Mouse (Mus musculus): ENCODE data around the gene Slc1a2. TPM values are rescaled to one million over a fixed set of nuclear protein-coding genes. Genes with fewer than 3 reads are reported as not detected.

Gene Slc1a2
- total and polyA plus RNA-seq, 2 experiments, result 89.4 to 167 TPM

GRCm38 (mm10) chr2:102745259-102745906 is 86.9 kb downstream of the Slc1a2 start:
- Histone ChIP-seq H3K27ac (replicated peaks; ENCODE audit: insufficient read depth, low read depth, low read length) (peak overlapping the region; percentile 66), H3K4me3 (ENCODE audit: insufficient read depth, low read depth, low read length) (no peak overlapping the region), H3K27me3 (ENCODE audit: control insufficient read depth, insufficient read depth, low read length) (no peaks in the 10 kb centered on the region), H3K79me2 (ENCODE audit: control insufficient read depth, insufficient read depth, low read length) (no peaks in the 10 kb centered on the region), H3K4me1 (ENCODE audit: control insufficient read depth, insufficient read depth, low read length) (peaks cover 7% of the 10 kb centered on the region), H3K36me3 (ENCODE audit: control insufficient read depth, insufficient read depth, low read length) (no peaks in the 10 kb centered on the region), H3K9ac (ENCODE audit: low read depth, low read length) (0 out of 2 replicates have a peak overlapping the region, but pooled peaks have one; percentile 19)
- peak; percentile 98 for DNase-seq (ENCODE audit: extremely low read depth, low read depth, low spot score)
- WGBS, result 2% methylated on average over 7 of the region's 7 CpGs
- TF ChIP-seq CTCF (IDR thresholded peaks at IDR 0.05; ENCODE audit: low read depth, low read length) (no peak), POLR2A (IDR thresholded peaks at IDR 0.05; ENCODE audit: extremely low read depth, insufficient read depth, low read length) (no peak)

- no peak for DNase-seq (ENCODE audit: extremely low read depth, low read depth, low spot score)
- Histone ChIP-seq H3K4me3 (ENCODE audit: insufficient read depth, low read depth, low read length) (no peak overlapping the region), H3K27me3 (ENCODE audit: control insufficient read depth, insufficient read depth, low read length) (no peaks in the 10 kb centered on the region), H3K9ac (ENCODE audit: low read depth, low read length) (no peak overlapping the region), H3K79me2 (ENCODE audit: control insufficient read depth, insufficient read depth, low read length) (no peaks in the 10 kb centered on the region), H3K36me3 (ENCODE audit: control insufficient read depth, insufficient read depth, low read length) (no peaks in the 10 kb centered on the region), H3K4me1 (ENCODE audit: control insufficient read depth, insufficient read depth, low read length) (peaks cover 7% of the 10 kb centered on the region), H3K27ac (replicated peaks; ENCODE audit: insufficient read depth, low read depth, low read length) (no peak overlapping the region)
- WGBS, result 74% methylated on average over 3 of the region's 3 CpGs
- TF ChIP-seq POLR2A (IDR thresholded peaks at IDR 0.05; ENCODE audit: extremely low read depth, insufficient read depth, low read length), result no peak
- no peak for TF ChIP-seq CTCF (IDR thresholded peaks at IDR 0.05; ENCODE audit: low read depth, low read length)
Observed at GRCm38 (mm10) chr2:102747758-102748157, 89.3 kb downstream of the Slc1a2 start.

GRCm38 (mm10) chr2:102749926-102750325 is 91.5 kb downstream of the Slc1a2 start:
- Histone ChIP-seq H3K36me3 (ENCODE audit: control insufficient read depth, insufficient read depth, low read length) (no peaks in the 10 kb centered on the region), H3K9ac (ENCODE audit: low read depth, low read length) (no peak overlapping the region), H3K27me3 (ENCODE audit: control insufficient read depth, insufficient read depth, low read length) (no peaks in the 10 kb centered on the region), H3K27ac (replicated peaks; ENCODE audit: insufficient read depth, low read depth, low read length) (no peak overlapping the region), H3K4me3 (ENCODE audit: insufficient read depth, low read depth, low read length) (no peak overlapping the region), H3K4me1 (ENCODE audit: control insufficient read depth, insufficient read depth, low read length) (peaks cover 2% of the 10 kb centered on the region; the same call in 1 of the 2 replicates), H3K79me2 (ENCODE audit: control insufficient read depth, insufficient read depth, low read length) (no peaks in the 10 kb centered on the region)
- TF ChIP-seq POLR2A (IDR thresholded peaks at IDR 0.05; ENCODE audit: extremely low read depth, insufficient read depth, low read length), result no peak
- no peak for TF ChIP-seq CTCF (IDR thresholded peaks at IDR 0.05; ENCODE audit: low read depth, low read length)
- 72% methylated on average over 2 of the region's 2 CpGs for WGBS
- DNase-seq (ENCODE audit: extremely low read depth, low read depth, low spot score), result no peak

GRCm38 (mm10) chr2:102751846-102752245 is 93.4 kb downstream of the Slc1a2 start:
- TF ChIP-seq CTCF (IDR thresholded peaks at IDR 0.05; ENCODE audit: low read depth, low read length) (no peak), POLR2A (IDR thresholded peaks at IDR 0.05; ENCODE audit: extremely low read depth, insufficient read depth, low read length) (no peak)
- H3K79me2 ChIP-seq (ENCODE audit: control insufficient read depth, insufficient read depth, low read length), result no peaks in the 10 kb centered on the region
- WGBS, result 71% methylated on average over 1 of the region's 1 CpGs
- no peak overlapping the region for H3K4me3 ChIP-seq (ENCODE audit: insufficient read depth, low read depth, low read length)
- no peak overlapping the region for H3K9ac ChIP-seq (ENCODE audit: low read depth, low read length)
- no peaks in the 10 kb centered on the region for H3K36me3 ChIP-seq (ENCODE audit: control insufficient read depth, insufficient read depth, low read length)
- no peaks in the 10 kb centered on the region for H3K4me1 ChIP-seq (ENCODE audit: control insufficient read depth, insufficient read depth, low read length)
- no peak overlapping the region for H3K27ac ChIP-seq (replicated peaks; ENCODE audit: insufficient read depth, low read depth, low read length)
- no peaks in the 10 kb centered on the region for H3K27me3 ChIP-seq (ENCODE audit: control insufficient read depth, insufficient read depth, low read length)
- DNase-seq (ENCODE audit: extremely low read depth, low read depth, low spot score), result peak; percentile 46

- Histone ChIP-seq H3K36me3 (ENCODE audit: control insufficient read depth, insufficient read depth, low read length) (no peaks in the 10 kb centered on the region), H3K4me1 (ENCODE audit: control insufficient read depth, insufficient read depth, low read length) (peaks cover 6% of the 10 kb centered on the region), H3K79me2 (ENCODE audit: control insufficient read depth, insufficient read depth, low read length) (no peaks in the 10 kb centered on the region), H3K27ac (replicated peaks; ENCODE audit: insufficient read depth, low read depth, low read length) (no peak overlapping the region), H3K4me3 (ENCODE audit: insufficient read depth, low read depth, low read length) (no peak overlapping the region), H3K9ac (ENCODE audit: low read depth, low read length) (no peak overlapping the region), H3K27me3 (ENCODE audit: control insufficient read depth, insufficient read depth, low read length) (no peaks in the 10 kb centered on the region)
- DNase-seq (ENCODE audit: extremely low read depth, low read depth, low spot score), result peak; percentile 80
- TF ChIP-seq CTCF (IDR thresholded peaks at IDR 0.05; ENCODE audit: low read depth, low read length), result no peak
- TF ChIP-seq POLR2A (IDR thresholded peaks at IDR 0.05; ENCODE audit: extremely low read depth, insufficient read depth, low read length), result no peak
- 19% methylated on average over 5 of the region's 5 CpGs for WGBS
Observed at GRCm38 (mm10) chr2:102757241-102757860, 98.9 kb downstream of the Slc1a2 start.

GRCm38 (mm10) chr2:102759479-102759878 is 101.0 kb downstream of the Slc1a2 start:
- TF ChIP-seq CTCF (IDR thresholded peaks at IDR 0.05; ENCODE audit: low read depth, low read length), result no peak
- no peak for TF ChIP-seq POLR2A (IDR thresholded peaks at IDR 0.05; ENCODE audit: extremely low read depth, insufficient read depth, low read length)
- H3K36me3 ChIP-seq (ENCODE audit: control insufficient read depth, insufficient read depth, low read length), result no peaks in the 10 kb centered on the region
- no peak overlapping the region for H3K9ac ChIP-seq (ENCODE audit: low read depth, low read length)
- H3K27ac ChIP-seq (replicated peaks; ENCODE audit: insufficient read depth, low read depth, low read length), result no peak overlapping the region
- WGBS, result 96% methylated on average over 5 of the region's 5 CpGs
- no peak overlapping the region for H3K4me3 ChIP-seq (ENCODE audit: insufficient read depth, low read depth, low read length)
- peaks cover 12% of the 10 kb centered on the region for H3K4me1 ChIP-seq (ENCODE audit: control insufficient read depth, insufficient read depth, low read length)
- no peak for DNase-seq (ENCODE audit: extremely low read depth, low read depth, low spot score)
- H3K79me2 ChIP-seq (ENCODE audit: control insufficient read depth, insufficient read depth, low read length), result no peaks in the 10 kb centered on the region
- H3K27me3 ChIP-seq (ENCODE audit: control insufficient read depth, insufficient read depth, low read length), result no peaks in the 10 kb centered on the region

Measured in liver, adult 2 months (tissue).